Comparison of ENCODE assay signal across 32 mouse cellular contexts in genomic region chr5:146636859-146637258, GRCm38 (mm10). TPM values are rescaled to one million over a fixed set of nuclear protein-coding genes. Genes with fewer than 3 reads are reported as not detected.
DNase-seq lines count a peak whose midpoint lies in the region; ATAC-seq lines count a peak whose summit lies in the region.
"Had no signal": no experiment of that assay in that cellular context is flagged by ENCODE, and none has a peak within 500 bp of the region (broad histone marks: within the 10 kb centered on the region; RNA-seq: fewer than 3 reads in every experiment).

No protein-coding gene starts in this region.

- H3K4me2 ChIP-seq in intestine, embryonic 15.5 days (replicated peaks): no peak overlapping the region
- H3K4me2 ChIP-seq: embryonic facial prominence, embryonic 12.5 days; embryonic facial prominence, embryonic 15.5 days; heart, embryonic 11.5 days; hindbrain, embryonic 13.5 days had no signal

- no peaks in the 10 kb centered on the region for H3K9me3 ChIP-seq in intestine, embryonic 15.5 days
- H3K9me3 ChIP-seq in embryonic facial prominence, embryonic 10.5 days: peaks cover 7% of the 10 kb centered on the region; the same call in 1 of the 2 replicates
- H3K9me3 ChIP-seq: embryonic facial prominence, embryonic 12.5 days; embryonic facial prominence, embryonic 15.5 days; hindbrain, embryonic 13.5 days had no signal

- no peak for DNase-seq in embryo, embryonic 9.5 days (ENCODE audit: extremely low spot score)
- no peak for DNase-seq in embryonic facial prominence, embryonic 10.5 days (ENCODE audit: low spot score)
- DNase-seq: adrenal gland, adult 2 months; adrenal gland, postnatal 14 days; cerebellum, adult 11 months; cerebellum, adult 2 months; cerebellum, adult 9-11 months; cerebellum, postnatal 25 days; embryo, embryonic 11 days; forebrain, postnatal 0 days; gastrocnemius, adult 2 months; gastrocnemius, postnatal 14 days; heart, adult 11 months had no signal

- no peaks in the 10 kb centered on the region for H3K36me3 ChIP-seq in intestine, embryonic 15.5 days
- no peaks in the 10 kb centered on the region for H3K36me3 ChIP-seq in embryonic facial prominence, embryonic 10.5 days (replicated peaks)
- H3K36me3 ChIP-seq: embryonic facial prominence, embryonic 12.5 days; embryonic facial prominence, embryonic 15.5 days; hindbrain, embryonic 10.5 days; hindbrain, embryonic 13.5 days had no signal

- no peaks in the 10 kb centered on the region for H3K27me3 ChIP-seq in intestine, embryonic 15.5 days (replicated peaks)
- no peaks in the 10 kb centered on the region for H3K27me3 ChIP-seq in embryonic facial prominence, embryonic 10.5 days (replicated peaks; ENCODE audit: low read depth, poor library complexity, severe bottlenecking)
- H3K27me3 ChIP-seq: embryonic facial prominence, embryonic 12.5 days; embryonic facial prominence, embryonic 15.5 days; hindbrain, embryonic 13.5 days had no signal

- WGBS in intestine, embryonic 15.5 days: 48% methylated on average over 6 of the region's 6 CpGs
- WGBS in embryonic facial prominence, embryonic 10.5 days: 90% methylated on average over 6 of the region's 6 CpGs

- no peak overlapping the region for H3K27ac ChIP-seq in intestine, embryonic 15.5 days
- no peak overlapping the region for H3K27ac ChIP-seq in embryonic facial prominence, embryonic 10.5 days (replicated peaks)
- H3K27ac ChIP-seq: embryonic facial prominence, embryonic 12.5 days; embryonic facial prominence, embryonic 15.5 days; gastrocnemius, adult 2 months; hindbrain, embryonic 10.5 days; hindbrain, embryonic 13.5 days had no signal

- peak; percentile 53 to 67 for ATAC-seq in hematopoietic stem cell, adult 5-6 weeks (replicated peaks in 1 of 2; ENCODE audit: insufficient read depth in 1 of 2, low FRiP score in 2 of 2, low TSS enrichment in 1 of 2, low read depth in 1 of 2, poor library complexity in 2 of 2, severe bottlenecking in 2 of 2)
- peak; percentile 75 for ATAC-seq in intestine, embryonic 15.5 days
- 0 out of 2 replicates have a peak, but pooled peaks have one; percentile 20 for ATAC-seq in megakaryocyte progenitor cell, adult 5-6 weeks (replicated peaks; ENCODE audit: poor library complexity)
- ATAC-seq in megakaryocyte-erythroid progenitor cell, adult 5-6 weeks (replicated peaks; ENCODE audit: low FRiP score, low TSS enrichment, poor library complexity, severe bottlenecking): no peak
- ATAC-seq: CD4-positive, CD25-positive, alpha-beta regulatory T cell, adult 4 months; forebrain, embryonic 14.5 days; forebrain, postnatal 0 days; hindbrain, embryonic 16.5 days had no signal

- H3K9ac ChIP-seq in intestine, embryonic 15.5 days: no peak overlapping the region
- H3K9ac ChIP-seq: embryonic facial prominence, embryonic 12.5 days; embryonic facial prominence, embryonic 15.5 days; forebrain, postnatal 0 days; hindbrain, embryonic 13.5 days had no signal

- no peaks in the 10 kb centered on the region for H3K4me1 ChIP-seq in intestine, embryonic 15.5 days (replicated peaks)
- H3K4me1 ChIP-seq in embryonic facial prominence, embryonic 10.5 days: no peaks in the 10 kb centered on the region
- H3K4me1 ChIP-seq: embryonic facial prominence, embryonic 12.5 days; embryonic facial prominence, embryonic 15.5 days; hindbrain, embryonic 10.5 days; hindbrain, embryonic 13.5 days had no signal

- no peak overlapping the region for H3K4me3 ChIP-seq in intestine, embryonic 15.5 days (replicated peaks)
- H3K4me3 ChIP-seq in embryonic facial prominence, embryonic 10.5 days: no peak overlapping the region
- H3K4me3 ChIP-seq: embryonic facial prominence, embryonic 12.5 days; embryonic facial prominence, embryonic 15.5 days; gastrocnemius, adult 2 months; hindbrain, embryonic 10.5 days; hindbrain, embryonic 13.5 days had no signal

RNA-seq across cellular contexts. Expression of gene Gpr12, which starts 51.8 kb away (rescaled TPM):
- not detected in 2 replicates for total RNA-seq in hematopoietic stem cell, adult 5-6 weeks (2017)
- not detected in 2 replicates for polyA plus RNA-seq in intestine, embryonic 15.5 days (2015; fragmentation: Nextera tagmentation; extraction: Ambion mirVana)
- total RNA-seq in megakaryocyte progenitor cell, adult 5-6 weeks (2015): not detected in 2 replicates
- not detected in 2 replicates for total RNA-seq in megakaryocyte progenitor cell, adult 5-6 weeks (2017)
- 0.22 TPM in 1 of 2 replicates, not detected in the other for polyA plus RNA-seq in embryonic facial prominence, embryonic 10.5 days (2016; fragmentation: Nextera tagmentation; extraction: Ambion mirVana)
- total RNA-seq in megakaryocyte-erythroid progenitor cell, adult 5-6 weeks (2014; fragmentation: Nextera tagmentation): not detected in 2 replicates
- not detected in 2 replicates for total RNA-seq in megakaryocyte-erythroid progenitor cell, adult 5-6 weeks (2017)
- total RNA-seq: adrenal gland, adult 2 months; common myeloid progenitor, adult 5-6 weeks; gastrocnemius, adult 2 months; gastrocnemius, postnatal 14 days; gastrocnemius, postnatal 4 days; heart, adult 8-10 months; MEL had no signal
- polyA plus RNA-seq: adrenal gland, adult 2 months; C2C12; CD4-positive, CD25-positive, alpha-beta regulatory T cell, adult 4 months; heart, embryonic 11.5 days; heart, embryonic 14.5 days; heart, postnatal 0 days; hindbrain, embryonic 10.5 days had no signal
